Mouse (Mus musculus) testis, adult 10 weeks (tissue): ENCODE results near the gene H2al1d. TPM values are rescaled to one million over a fixed set of nuclear protein-coding genes. Genes with fewer than 3 reads are reported as not detected.

Source experiments
- polyA plus RNA-seq: library from polyadenylated mRNA; stranded (reverse); fragments of 350-450 nt; fragmentation: Illumina TruSeq; extraction: RNeasy Lipid Tissue Mini Kit (QIAGEN cat#74804); gene quantifications from one replicate; pipeline ENCODE4 v1.2.3, GENCODE M21; 2014; ENCODE audit warnings: low read depth, low replicate concordance

Gene H2al1d
- not detected for polyA plus RNA-seq

GRCm38 (mm10) chrX:11308524-11308923, at the start of gene H2al1d:
TSS of gene H2al1d (plus strand) at chrX:11308824.

GRCm38 (mm10) chrX:11298957-11299356, 9.7 kb upstream of the H2al1d start, which contains the start of gene H2al1a:
TSS of gene H2al1a (plus strand) at chrX:11299257.

GRCm38 (mm10) chrX:11302132-11302531, 6.5 kb upstream of the H2al1d start, which contains the start of gene H2al1b:
TSS of gene H2al1b (plus strand) at chrX:11302432.

GRCm38 (mm10) chrX:11305355-11305754, 3.3 kb upstream of the H2al1d start, which contains the start of gene H2al1c:
TSS of gene H2al1c (plus strand) at chrX:11305655.

GRCm38 (mm10) chrX:11311634-11312033, 3.0 kb downstream of the H2al1d start, which contains the start of gene H2al1e:
TSS of gene H2al1e (plus strand) at chrX:11311934.

GRCm38 (mm10) chrX:11314858-11315257, 6.2 kb downstream of the H2al1d start, which contains the start of gene H2al1f:
TSS of gene H2al1f (plus strand) at chrX:11315158.

GRCm38 (mm10) chrX:11317956-11318355, 9.3 kb downstream of the H2al1d start, which contains the start of gene H2al1g:
TSS of gene H2al1g (plus strand) at chrX:11318256.

GRCm38 (mm10) chrX:11321192-11321591, 12.6 kb downstream of the H2al1d start, which contains the start of gene H2al1h:
TSS of gene H2al1h (plus strand) at chrX:11321492.

GRCm38 (mm10) chrX:11324359-11324758, 15.7 kb downstream of the H2al1d start, which contains the start of gene H2al1i:
TSS of gene H2al1i (plus strand) at chrX:11324659.

GRCm38 (mm10) chrX:11327522-11327921, 18.9 kb downstream of the H2al1d start, which contains the start of gene H2al1j:
TSS of gene H2al1j (plus strand) at chrX:11327822.

Other genes with a start within 250 kb of the H2al1d start
- 3.5 TPM for gene H2al1a, start 9.6 kb upstream of the H2al1d start, polyA plus RNA-seq
- gene H2al1b, start 6.4 kb upstream of the H2al1d start, polyA plus RNA-seq = 13.1 TPM
- gene H2al1c, start 3.2 kb upstream of the H2al1d start, polyA plus RNA-seq = not detected
- not detected for gene H2al1e, start 3.1 kb downstream of the H2al1d start, polyA plus RNA-seq
- gene H2al1f, start 6.3 kb downstream of the H2al1d start, polyA plus RNA-seq = not detected
- gene H2al1g, start 9.4 kb downstream of the H2al1d start, polyA plus RNA-seq = 5.6 TPM
- not detected for gene H2al1h, start 12.7 kb downstream of the H2al1d start, polyA plus RNA-seq
- gene H2al1i, start 15.8 kb downstream of the H2al1d start, polyA plus RNA-seq = not detected
- not detected for gene H2al1j, start 19.0 kb downstream of the H2al1d start, polyA plus RNA-seq